Mouse (Mus musculus) intestine, embryonic 14.5 days (tissue): Measurements from ENCODE around the gene Serpina3m. TPM values are rescaled to one million over a fixed set of nuclear protein-coding genes. Genes with fewer than 3 reads are reported as not detected.
"Not testable (repeated sequence)": the region's sequence is repeated elsewhere in the genome, so short reads cannot be mapped to it uniquely, and the experiment has no call there.

Experiments
- ATAC-seq: fragments of 200-750 bp; cut with Nextera tagmentation; replicated peaks from 2 replicates; pipeline ENCODE4 v1.8.0; 2017; ENCODE audit warnings: low read depth, moderate number of reproducible peaks, moderate TSS enrichment, moderate library complexity; ENCODE audit not compliant: low FRiP score, low TSS enrichment
- DNase-seq: peaks from one replicate; pipeline ENCODE4 v3.0.0-alpha.2; 2018; ENCODE audit warnings: low spot score
- H3K27ac ChIP-seq: fragments of 300-500 bp; sonication (generic); 2 replicates; pipeline ENCODE4 v1.5.1; 2014; ENCODE audit warnings: low read depth, mild to moderate bottlenecking, control low read depth
- H3K27me3 ChIP-seq: fragments of 300-500 bp; sonication (generic); replicated peaks from 2 replicates; pipeline ENCODE4 v1.6.1; 2014; ENCODE audit warnings: low read length, control low read depth; ENCODE audit not compliant: control insufficient read depth, insufficient read depth
- H3K36me3 ChIP-seq: fragments of 300-500 bp; sonication (generic); 2 replicates; pipeline ENCODE4 v1.6.1; 2014; ENCODE audit warnings: low read length, control low read depth; ENCODE audit not compliant: control insufficient read depth, insufficient read depth
- H3K4me1 ChIP-seq: fragments of 300-500 bp; sonication (generic); replicated peaks from 2 replicates; pipeline ENCODE4 v1.6.1; 2014; ENCODE audit warnings: low read length, control low read depth, mixed read lengths; ENCODE audit not compliant: control insufficient read depth, insufficient read depth
- H3K4me2 ChIP-seq: fragments of 300-500 bp; sonication (generic); 2 replicates; pipeline ENCODE4 v1.6.1; 2014; ENCODE audit warnings: low read length
- H3K4me3 ChIP-seq: fragments of 300-500 bp; sonication (generic); 2 replicates; pipeline ENCODE4 v1.5.1; 2014; ENCODE audit warnings: low read depth, low read length, control low read depth, mixed read lengths
- H3K9ac ChIP-seq: fragments of 300-500 bp; sonication (generic); 2 replicates; pipeline ENCODE4 v1.6.1; 2014; ENCODE audit warnings: mild to moderate bottlenecking, low read length
- H3K9me3 ChIP-seq: fragments of 300-500 bp; sonication (generic); 2 replicates; pipeline ENCODE4 v1.6.1; 2016; ENCODE audit warnings: low read length, control low read depth; ENCODE audit not compliant: control insufficient read depth
- WGBS: fragments of 180-500 bp; shearing (Covaris S2); extraction: QIAGEN DNeasy Blood & Tissue Kit; methylation state at CpG from one replicate; pipeline ENCODE4 v1.1.7; 2014; 5-methylcytosine and 5-hydroxymethylcytosine counted together
- polyA plus RNA-seq: library from polyadenylated mRNA; unstranded; fragments of >200 nt; fragmentation: Nextera tagmentation; extraction: Ambion mirVana; gene quantifications from 2 replicates; pipeline ENCODE4 v1.2.1, GENCODE M21; 2014

Serpina3m gene
- polyA plus RNA-seq, 1 experiment from 2014 or later = not detected

DNA sequence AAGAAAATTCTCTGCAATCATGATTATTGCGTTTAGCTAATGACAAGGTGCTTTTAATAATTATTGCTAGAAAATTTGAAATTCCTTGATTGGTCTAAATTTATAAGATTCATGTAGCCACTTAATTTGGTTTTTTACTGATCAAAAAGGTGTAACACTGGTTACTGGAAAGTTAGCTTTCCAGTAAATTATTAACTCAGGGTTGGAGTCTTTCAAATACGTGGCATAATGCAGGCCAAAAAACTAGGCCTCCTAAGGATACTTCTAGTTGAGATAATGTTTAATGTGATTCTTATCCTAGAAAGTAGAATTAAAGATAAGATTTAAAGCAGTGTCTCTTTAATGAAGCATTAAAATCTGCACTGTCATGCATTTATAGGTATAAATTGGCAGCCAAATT lies 40.1 kb downstream of the Serpina3m start:
- WGBS = 69% methylated on average over 2 of the region's 2 CpGs
- not testable (repeated sequence) for H3K9me3 ChIP-seq, H3K4me1 ChIP-seq, H3K9ac ChIP-seq, H3K4me2 ChIP-seq, H3K4me3 ChIP-seq, H3K27ac ChIP-seq, H3K36me3 ChIP-seq, DNase-seq, H3K27me3 ChIP-seq, ATAC-seq

- H3K4me2 ChIP-seq, H3K9ac ChIP-seq, DNase-seq, H3K36me3 ChIP-seq, H3K9me3 ChIP-seq, H3K27me3 ChIP-seq, ATAC-seq, H3K27ac ChIP-seq, H3K4me3 ChIP-seq, H3K4me1 ChIP-seq: not testable (repeated sequence)
- WGBS = 48% methylated on average over 5 of the region's 5 CpGs
These were observed 40.5 kb downstream of the Serpina3m start for GRCm38 (mm10) chr12:104378815-104379214.

GRCm38 (mm10) chr12:104379856-104380255 lies 41.6 kb downstream of the Serpina3m start:
- Histone ChIP-seq H3K27me3 (no peaks in the 10 kb centered on the region), H3K9ac (no peak overlapping the region), H3K4me2 (no peak overlapping the region), H3K27ac (no peak overlapping the region), H3K4me1 (no peaks in the 10 kb centered on the region), H3K36me3 (no peaks in the 10 kb centered on the region), H3K9me3 (0 out of 2 replicates have a peak, but pooled peaks cover 3% of the 10 kb centered on the region), H3K4me3 (no peak overlapping the region)
- ATAC-seq (no peak), DNase-seq (no peak)
- WGBS = 98% methylated on average over 11 of the region's 11 CpGs

GRCm38 (mm10) chr12:104381071-104381604 lies 42.9 kb downstream of the Serpina3m start:
- H3K4me3 ChIP-seq, ATAC-seq, H3K27me3 ChIP-seq, H3K9me3 ChIP-seq, H3K4me1 ChIP-seq, DNase-seq, H3K9ac ChIP-seq, H3K27ac ChIP-seq, H3K4me2 ChIP-seq, H3K36me3 ChIP-seq: not testable (repeated sequence)
- WGBS = 91% methylated on average over 8 of the region's 8 CpGs

- not testable (repeated sequence) for H3K4me3 ChIP-seq, H3K9ac ChIP-seq, H3K4me2 ChIP-seq, H3K27ac ChIP-seq, DNase-seq, H3K4me1 ChIP-seq, H3K27me3 ChIP-seq, H3K36me3 ChIP-seq, ATAC-seq, H3K9me3 ChIP-seq
These were observed 47.7 kb downstream of the Serpina3m start for GRCm38 (mm10) chr12:104385987-104386386.

DNA sequence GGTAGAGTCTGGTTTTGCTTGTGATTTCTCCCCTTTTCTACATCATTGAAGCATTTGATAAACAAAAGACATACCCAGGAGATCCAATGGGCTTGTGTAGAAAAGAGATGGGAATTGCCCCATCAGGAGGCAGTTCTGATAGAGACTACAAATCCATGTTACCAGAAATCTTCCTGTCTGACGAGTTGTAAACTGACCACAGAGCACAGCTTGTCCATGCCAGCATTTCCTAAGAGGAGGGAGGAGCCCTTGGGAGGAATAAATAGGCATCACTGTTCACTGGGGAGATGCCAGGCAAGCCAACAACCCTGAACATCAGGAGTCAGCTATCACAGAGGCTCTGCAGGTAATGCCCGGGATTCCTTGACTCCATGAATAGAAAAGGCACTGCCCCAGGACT lies 48.6 kb downstream of the Serpina3m start:
- ATAC-seq, H3K4me2 ChIP-seq, H3K36me3 ChIP-seq, H3K4me3 ChIP-seq, H3K27ac ChIP-seq, DNase-seq, H3K4me1 ChIP-seq, H3K9ac ChIP-seq, H3K9me3 ChIP-seq, H3K27me3 ChIP-seq: not testable (repeated sequence)
- 71% methylated on average over 2 of the region's 2 CpGs for WGBS

DNA sequence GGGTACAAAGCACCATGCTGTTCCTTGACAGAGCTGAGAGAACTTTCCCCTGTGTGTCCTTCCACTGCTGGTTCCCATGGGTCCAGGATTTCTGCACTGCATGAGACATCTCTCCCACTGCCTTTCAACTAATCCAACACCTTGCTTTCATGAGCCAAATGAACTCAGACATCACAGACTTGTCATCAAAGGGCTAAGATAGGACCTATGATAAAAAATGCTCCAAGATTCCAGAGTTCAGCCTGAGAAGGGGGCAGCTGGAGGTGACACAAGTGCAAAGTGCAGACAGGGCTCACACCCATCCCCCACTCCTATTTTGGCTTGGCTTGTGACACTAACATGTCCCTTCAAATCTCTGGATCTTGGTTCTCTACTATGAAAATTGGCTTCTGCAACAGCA lies 50.2 kb downstream of the Serpina3m start:
- H3K9me3 ChIP-seq = no peaks in the 10 kb centered on the region
- DNase-seq = no peak
- no peak for ATAC-seq
- H3K4me3 ChIP-seq = no peak overlapping the region
- no peaks in the 10 kb centered on the region for H3K4me1 ChIP-seq
- H3K27ac ChIP-seq = no peak overlapping the region
- H3K36me3 ChIP-seq = no peaks in the 10 kb centered on the region
- no peaks in the 10 kb centered on the region for H3K27me3 ChIP-seq
- no peak overlapping the region for H3K4me2 ChIP-seq
- H3K9ac ChIP-seq = no peak overlapping the region

GRCm38 (mm10) chr12:104391057-104391456 lies 52.8 kb downstream of the Serpina3m start:
- not testable (repeated sequence) for DNase-seq, H3K9me3 ChIP-seq, H3K4me2 ChIP-seq, H3K9ac ChIP-seq, H3K4me3 ChIP-seq, ATAC-seq, H3K27ac ChIP-seq, H3K27me3 ChIP-seq, H3K4me1 ChIP-seq, H3K36me3 ChIP-seq
- 46% methylated on average over 2 of the region's 2 CpGs for WGBS

DNA sequence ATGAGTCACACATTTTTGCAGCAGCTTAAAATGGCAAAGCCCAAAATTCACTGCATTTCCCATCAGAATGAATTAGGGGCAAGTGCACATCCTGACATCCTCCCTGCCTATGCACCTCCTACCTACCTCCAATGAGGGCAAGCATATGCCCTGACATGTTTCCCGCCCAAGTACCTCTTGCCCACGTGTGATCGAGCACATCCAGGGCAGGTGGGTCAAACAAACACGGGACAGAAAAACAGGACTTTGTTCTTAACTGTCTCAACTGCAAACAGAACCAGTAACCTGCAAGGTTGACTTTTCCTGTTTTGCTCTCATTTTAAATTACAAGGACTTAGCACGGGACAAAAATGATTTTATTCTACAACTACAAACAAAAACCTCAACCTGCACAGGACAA lies 65.7 kb downstream of the Serpina3m start:
- Histone ChIP-seq H3K4me1 (no peaks in the 10 kb centered on the region), H3K9ac (no peak overlapping the region), H3K27ac (no peak overlapping the region), H3K4me3 (no peak overlapping the region), H3K36me3 (no peaks in the 10 kb centered on the region), H3K4me2 (no peak overlapping the region), H3K27me3 (no peaks in the 10 kb centered on the region), H3K9me3 (no peaks in the 10 kb centered on the region)
- WGBS = 73% methylated on average over 5 of the region's 5 CpGs
- ATAC-seq = no peak
- no peak for DNase-seq
